Mouse (Mus musculus): ENCODE measurements around the gene Slc6a18.

GRCm38 (mm10) chr13:73641296-73641695 is 36.5 kb downstream of the Slc6a18 start:
- TF ChIP-seq CTCF (IDR thresholded peaks at IDR 0.05; ENCODE audit: extremely low read depth, insufficient read depth, insufficient read length, insufficient replicate concordance) (no peak), POLR2A (IDR thresholded peaks at IDR 0.05; ENCODE audit: low read depth, low read length) (no peak)

All from spleen, adult 2 months (tissue).